Mouse (Mus musculus): ENCODE results near the gene Usp7.

DNA sequence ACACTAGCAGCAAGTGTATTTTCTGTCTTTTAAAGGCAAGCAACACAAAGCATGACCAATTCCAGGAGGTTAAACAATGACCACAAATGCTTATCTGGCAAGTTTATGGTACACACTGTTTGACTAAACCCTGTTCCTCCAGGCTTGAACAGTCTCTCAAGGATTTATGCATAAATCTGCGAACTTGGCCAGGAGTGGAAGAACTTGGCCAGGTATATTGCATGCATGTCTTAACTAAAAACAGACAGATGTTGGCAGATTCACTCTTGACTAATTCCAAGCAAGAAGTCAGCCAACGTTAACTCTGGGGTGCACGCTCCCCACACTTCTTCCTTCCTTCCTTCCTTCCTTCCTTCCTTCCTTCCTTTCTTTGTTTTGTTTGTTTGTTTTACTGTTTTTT lies 112.3 kb downstream of the Usp7 start:
- TF ChIP-seq CTCF (IDR thresholded peaks at IDR 0.05; ENCODE audit: low read depth, low read length) (no peak), GATA1 (IDR thresholded peaks at IDR 0.05; ENCODE audit: borderline replicate concordance, low read length) (no peak), POLR2AphosphoS5 (IDR thresholded peaks at IDR 0.05; ENCODE audit: insufficient replicate concordance, low read depth, low read length) (no peak), GATA2 (IDR thresholded peaks at IDR 0.05; ENCODE audit: borderline replicate concordance, low read depth, low read length) (no peak)

All from G1E (cell line).